Mouse (Mus musculus) midbrain, embryonic 10.5 days (tissue): ENCODE measurements around the gene Slc26a8. TPM values are rescaled to one million over a fixed set of nuclear protein-coding genes. Genes with fewer than 3 reads are reported as not detected.

Source experiments
- DNase-seq: peaks from one replicate; pipeline ENCODE4 v3.0.0-alpha.2; 2017; ENCODE audit warnings: low spot score
- H3K27ac ChIP-seq: fragments of 300-500 bp; sonication (generic); replicated peaks from 2 replicates; pipeline ENCODE4 v1.5.1; 2016; ENCODE audit warnings: mild to moderate bottlenecking
- H3K27me3 ChIP-seq: fragments of 300-500 bp; sonication (generic); 2 replicates; pipeline ENCODE4 v1.6.1; 2016; ENCODE audit warnings: low read depth, mild to moderate bottlenecking; ENCODE audit not compliant: poor library complexity, severe bottlenecking
- H3K36me3 ChIP-seq: fragments of 300-500 bp; sonication (generic); 2 replicates; pipeline ENCODE4 v1.6.1; 2016; ENCODE audit warnings: mild to moderate bottlenecking, moderate library complexity
- H3K4me1 ChIP-seq: fragments of 300-500 bp; sonication (generic); 2 replicates; pipeline ENCODE4 v1.6.1; 2016
- H3K4me3 ChIP-seq: fragments of 300-500 bp; sonication (generic); 2 replicates; pipeline ENCODE4 v1.5.1; 2016; ENCODE audit warnings: mild to moderate bottlenecking, moderate library complexity
- H3K9me3 ChIP-seq: fragments of 300-500 bp; sonication (generic); replicated peaks from 2 replicates; pipeline ENCODE4 v1.6.1; 2016; ENCODE audit warnings: mild to moderate bottlenecking
- WGBS: fragments of 180-500 bp; shearing (Covaris S2); methylation state at CpG from one replicate; pipeline ENCODE4 v1.1.7; 2016; 5-methylcytosine and 5-hydroxymethylcytosine counted together
- polyA plus RNA-seq: library from polyadenylated mRNA; unstranded; fragments of >200 nt; fragmentation: Nextera tagmentation; extraction: Ambion mirVana; gene quantifications from 2 replicates; pipeline ENCODE4 v1.2.1, GENCODE M21; 2016

Gene Slc26a8
- polyA plus RNA-seq, 1 experiment from 2014 or later, result 0.56 TPM

DNA sequence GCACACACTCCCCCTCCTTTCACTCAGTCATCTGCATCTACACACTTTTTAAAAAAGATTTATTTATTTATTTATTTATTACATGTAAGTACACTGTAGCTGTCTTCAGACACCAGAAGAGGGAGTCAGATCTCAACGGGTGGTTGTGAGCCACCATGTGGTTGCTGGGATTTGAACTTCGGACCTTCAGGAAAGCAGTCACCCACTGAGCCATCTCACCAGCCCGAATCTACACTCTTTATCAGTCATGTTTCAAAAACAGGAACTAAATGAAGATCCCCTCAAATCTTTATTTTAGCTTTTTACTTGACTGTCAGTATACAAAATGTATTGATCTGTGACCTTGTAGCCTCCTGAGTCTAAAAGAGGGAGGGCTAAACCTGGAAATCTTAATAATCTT, 80.5 kb downstream of the Slc26a8 start:
- 94% methylated on average over 3 of the region's 3 CpGs for WGBS
- Histone ChIP-seq H3K4me1 (no peaks in the 10 kb centered on the region), H3K27ac (no peak overlapping the region), H3K4me3 (no peak overlapping the region), H3K36me3 (peaks cover 69% of the 10 kb centered on the region), H3K9me3 (no peaks in the 10 kb centered on the region), H3K27me3 (no peaks in the 10 kb centered on the region)
- no peak for DNase-seq

DNA sequence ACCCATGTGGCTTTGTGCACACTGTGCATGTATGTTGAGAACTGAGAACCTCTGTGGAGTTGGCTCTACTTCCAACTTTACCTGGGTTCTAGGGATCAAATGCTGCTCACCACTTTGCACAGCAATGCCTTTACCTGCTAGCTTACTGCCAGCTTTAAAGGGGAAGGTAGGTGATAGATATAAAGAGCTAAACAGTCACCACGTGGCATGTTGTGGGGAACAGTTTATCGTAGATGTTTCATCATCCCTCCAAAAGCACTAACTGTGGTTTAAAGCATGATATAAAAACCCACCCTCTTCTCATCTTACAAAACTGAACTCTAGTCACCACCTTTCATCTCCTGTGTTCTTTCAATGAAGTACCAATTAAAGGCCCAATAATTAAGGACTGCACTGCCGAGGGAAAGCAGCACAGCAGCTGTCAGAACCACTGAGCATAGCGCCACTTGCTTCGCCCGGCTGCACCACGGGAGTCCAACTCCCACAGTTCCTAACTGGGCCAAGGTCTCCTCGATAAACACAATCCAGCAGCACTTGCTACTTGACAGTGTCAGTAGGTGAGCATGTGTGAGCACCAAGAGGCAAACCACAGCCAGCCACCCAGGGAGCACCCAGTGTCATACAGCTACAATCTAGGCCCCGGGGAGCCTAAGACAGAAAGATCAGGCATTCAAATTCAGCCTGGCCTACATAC, 88.3 kb downstream of the Slc26a8 start:
- no peak for DNase-seq
- H3K9me3 ChIP-seq, result no peaks in the 10 kb centered on the region
- no peaks in the 10 kb centered on the region for H3K27me3 ChIP-seq
- H3K4me1 ChIP-seq, result no peaks in the 10 kb centered on the region
- no peak overlapping the region for H3K27ac ChIP-seq
- 92% methylated on average over 9 of the region's 9 CpGs for WGBS
- peaks cover 97% of the 10 kb centered on the region for H3K36me3 ChIP-seq
- H3K4me3 ChIP-seq, result no peak overlapping the region

DNA sequence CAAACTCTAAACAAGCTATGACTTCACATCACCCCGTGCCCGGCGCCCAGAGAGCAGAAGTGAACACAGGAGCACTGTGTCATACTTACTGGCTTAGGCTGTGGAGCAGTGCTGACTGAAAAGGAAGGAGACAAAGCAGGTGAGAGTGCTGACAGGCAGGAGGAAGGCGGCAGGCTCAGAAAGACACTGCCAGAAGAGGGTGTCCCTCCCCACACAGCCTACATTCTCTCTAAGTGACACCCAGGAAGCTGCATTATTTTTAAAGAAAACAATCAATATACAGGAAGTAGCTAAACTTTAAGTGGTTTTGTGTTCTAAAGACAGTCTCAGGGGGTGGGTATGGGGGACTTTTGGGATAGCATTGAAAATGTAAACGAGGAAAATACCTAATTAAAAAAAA, 89.3 kb downstream of the Slc26a8 start:
- Histone ChIP-seq H3K36me3 (peaks cover 97% of the 10 kb centered on the region), H3K4me3 (no peak overlapping the region), H3K4me1 (no peaks in the 10 kb centered on the region), H3K9me3 (no peaks in the 10 kb centered on the region), H3K27me3 (no peaks in the 10 kb centered on the region), H3K27ac (no peak overlapping the region)
- DNase-seq, result no peak
- WGBS, result 92% methylated on average over 5 of the region's 5 CpGs

DNA sequence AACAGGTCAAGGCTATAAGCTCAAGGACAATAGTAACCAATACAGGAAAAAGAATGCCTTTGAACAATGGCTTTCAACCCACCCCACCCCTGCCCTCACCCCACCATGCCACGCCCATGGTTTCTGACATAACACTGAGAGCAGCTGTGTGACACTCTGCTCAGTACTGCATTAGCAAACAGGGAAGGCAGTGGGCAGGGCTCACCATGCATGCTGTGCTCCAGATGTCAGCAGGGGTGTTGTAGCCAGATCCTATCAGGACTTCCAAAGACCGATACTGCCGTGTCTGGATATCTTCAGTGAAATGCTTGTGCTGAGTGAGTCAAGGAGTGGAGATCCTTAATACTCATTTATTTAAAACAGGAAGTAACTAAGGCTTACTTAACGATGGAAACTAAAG, 96.1 kb downstream of the Slc26a8 start:
- Histone ChIP-seq H3K4me1 (no peaks in the 10 kb centered on the region), H3K36me3 (peaks cover 97% of the 10 kb centered on the region), H3K9me3 (no peaks in the 10 kb centered on the region), H3K27ac (no peak overlapping the region), H3K4me3 (no peak overlapping the region), H3K27me3 (no peaks in the 10 kb centered on the region)
- DNase-seq, result no peak
- 83% methylated on average over 4 of the region's 4 CpGs for WGBS

DNA sequence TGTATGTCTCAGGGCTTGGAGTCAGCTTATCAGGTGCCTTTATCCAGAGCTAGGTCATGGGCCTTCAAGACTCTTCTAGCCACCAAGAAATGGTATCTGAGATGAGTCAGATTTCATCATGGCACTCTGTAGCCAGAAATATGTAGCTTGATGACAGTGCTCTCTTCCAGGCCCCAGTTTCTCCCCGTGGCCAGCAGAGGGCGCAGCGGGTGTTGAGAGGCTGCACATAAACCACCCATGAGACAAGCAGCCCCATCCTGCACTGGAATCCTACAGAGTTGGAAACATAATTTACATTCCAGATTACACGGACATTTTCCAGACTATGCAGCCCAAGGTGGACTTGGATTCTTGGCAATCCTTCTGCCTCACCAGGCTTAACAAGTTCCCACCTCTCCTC, 97.0 kb downstream of the Slc26a8 start:
- H3K4me3 ChIP-seq, result no peak overlapping the region
- 32% methylated on average over 4 of the region's 4 CpGs for WGBS

DNA sequence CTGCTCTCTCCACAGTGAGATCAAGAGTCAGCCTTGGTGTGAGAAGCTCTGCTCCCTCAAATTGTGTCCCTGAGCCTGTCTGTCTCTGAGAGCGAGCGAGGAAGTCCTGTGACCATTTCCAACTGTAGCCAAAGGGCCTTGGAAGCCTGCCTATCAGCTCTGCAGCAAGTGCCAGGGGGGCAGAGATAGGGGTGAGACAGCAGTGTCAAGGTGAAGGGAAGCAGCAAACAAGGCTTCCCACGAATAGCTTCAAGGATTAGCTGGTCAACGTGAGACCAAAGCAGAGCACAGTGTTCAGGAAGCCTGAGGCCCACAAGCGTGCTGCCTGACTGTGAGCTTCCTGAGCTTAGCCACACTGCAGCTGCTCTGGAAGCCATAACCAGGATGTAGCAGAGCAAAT, 98.6 kb downstream of the Slc26a8 start:
- DNase-seq, result no peak
- Histone ChIP-seq H3K4me1 (no peaks in the 10 kb centered on the region), H3K4me3 (no peak overlapping the region), H3K36me3 (peaks cover 97% of the 10 kb centered on the region), H3K27ac (no peak overlapping the region), H3K9me3 (no peaks in the 10 kb centered on the region), H3K27me3 (no peaks in the 10 kb centered on the region)
- WGBS, result 95% methylated on average over 5 of the region's 5 CpGs

More for the DNA sequence above, 97.0 kb downstream of the Slc26a8 start:
- no peaks in the 10 kb centered on the region for H3K9me3 ChIP-seq
- no peaks in the 10 kb centered on the region for H3K27me3 ChIP-seq
- H3K4me1 ChIP-seq, result no peaks in the 10 kb centered on the region
- H3K27ac ChIP-seq, result no peak overlapping the region
- peak; percentile 71 for DNase-seq
- H3K36me3 ChIP-seq, result peaks cover 97% of the 10 kb centered on the region

DNA sequence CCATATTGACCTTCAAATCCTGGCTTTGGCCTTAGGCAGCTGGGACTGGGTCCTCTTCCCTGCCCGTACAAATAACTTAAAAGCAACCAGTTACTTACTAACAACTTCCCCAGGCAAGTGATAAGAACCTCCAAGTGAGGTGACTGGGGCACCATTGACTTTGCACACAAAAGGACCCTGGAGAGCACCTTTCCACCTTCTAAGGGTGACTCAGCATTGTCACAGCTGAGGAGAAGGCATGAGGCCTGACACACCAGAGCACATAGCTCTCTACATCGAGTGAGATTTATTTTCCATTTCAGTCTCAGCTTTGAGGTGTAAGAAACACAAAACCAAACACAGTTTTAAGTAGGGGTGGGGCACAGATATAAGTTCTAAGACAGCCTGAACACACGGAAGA, 99.4 kb downstream of the Slc26a8 start:
- 93% methylated on average over 3 of the region's 3 CpGs for WGBS
- H3K36me3 ChIP-seq, result peaks cover 90% of the 10 kb centered on the region

DNA sequence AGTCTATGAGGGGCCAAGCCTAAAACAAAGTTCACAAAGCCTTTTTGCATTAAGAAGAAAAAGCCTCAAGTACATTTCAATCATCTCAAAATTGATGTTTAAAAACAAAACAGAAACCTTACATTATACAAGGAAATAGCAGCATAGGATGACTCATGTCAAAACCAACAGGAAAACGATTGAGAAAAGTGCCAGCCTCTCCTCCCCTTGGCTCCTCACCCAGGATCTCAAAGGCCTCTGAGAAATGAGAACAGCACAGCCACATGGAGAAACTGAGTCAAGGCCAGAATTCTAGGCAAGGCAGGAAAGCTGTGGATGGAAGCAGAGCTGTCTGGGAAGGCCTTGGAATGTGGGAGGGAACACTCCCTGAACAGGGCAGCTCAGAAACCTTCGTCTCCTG, 101.4 kb downstream of the Slc26a8 start:
- no peak overlapping the region for H3K4me3 ChIP-seq
- no peaks in the 10 kb centered on the region for H3K4me1 ChIP-seq
- H3K9me3 ChIP-seq, result no peaks in the 10 kb centered on the region
- H3K27ac ChIP-seq, result no peak overlapping the region
- H3K27me3 ChIP-seq, result no peaks in the 10 kb centered on the region
- no peak for DNase-seq
- H3K36me3 ChIP-seq, result peaks cover 71% of the 10 kb centered on the region
- WGBS, result 86% methylated on average over 2 of the region's 2 CpGs

More for the DNA sequence above, 99.4 kb downstream of the Slc26a8 start:
- DNase-seq, result no peak
- no peak overlapping the region for H3K4me3 ChIP-seq
- H3K27me3 ChIP-seq, result no peaks in the 10 kb centered on the region
- H3K27ac ChIP-seq, result no peak overlapping the region
- H3K9me3 ChIP-seq, result no peaks in the 10 kb centered on the region
- H3K4me1 ChIP-seq, result no peaks in the 10 kb centered on the region

Other genes starting within 250 kb of the Slc26a8 start
- 28.9 and 31.9 TPM in 2 replicates for gene Fkbp5, start 172.7 kb downstream of the Slc26a8 start, polyA plus RNA-seq
- not detected in 2 replicates for gene Armc12, start 159.4 kb downstream of the Slc26a8 start, polyA plus RNA-seq
- gene Clpsl2, start 140.8 kb downstream of the Slc26a8 start, polyA plus RNA-seq, result not detected in 2 replicates
- gene Clps, start 129.5 kb downstream of the Slc26a8 start, polyA plus RNA-seq, result not detected in 2 replicates
- gene Lhfpl5, start 114.6 kb downstream of the Slc26a8 start, polyA plus RNA-seq, result 1.2 and 1.5 TPM in 2 replicates
- gene Srpk1, start 67.5 kb downstream of the Slc26a8 start, polyA plus RNA-seq, result 115 and 120 TPM in 2 replicates
- 36.1 and 40.7 TPM in 2 replicates for gene Mapk14, start 1.1 kb upstream of the Slc26a8 start, polyA plus RNA-seq
- 3.3 and 3.4 TPM in 2 replicates for gene AC170998.1, start 35.9 kb upstream of the Slc26a8 start, polyA plus RNA-seq
- gene Mapk13, start 79.1 kb upstream of the Slc26a8 start, polyA plus RNA-seq, result 2.3 and 4.0 TPM in 2 replicates
- 8.3 and 9.1 TPM in 2 replicates for gene Brpf3, start 110.9 kb upstream of the Slc26a8 start, polyA plus RNA-seq
- not detected in 2 replicates for gene Pnpla1, start 168.2 kb upstream of the Slc26a8 start, polyA plus RNA-seq
- 0.11 and 0.26 TPM in 2 replicates for gene 4930539E08Rik, start 225.1 kb upstream of the Slc26a8 start, polyA plus RNA-seq